Mouse (Mus musculus) liver, postnatal 0 days (tissue): ENCODE measurements around the gene Wnt4.

ENCODE experiments used
- CTCF ChIP-seq: sonication (generic); IDR thresholded peaks from 2 replicates; pipeline ENCODE4 v1.5.1; 2016; ENCODE audit warnings: antibody characterized with exemption, low read depth
- EP300 ChIP-seq: IDR thresholded peaks from 2 replicates; pipeline ENCODE4 v1.6.1; 2016; ENCODE audit warnings: antibody characterized with exemption, low read depth, mild to moderate bottlenecking

- TF ChIP-seq CTCF = no peak
- TF ChIP-seq EP300 = no peak
Measured at GRCm38 (mm10) chr4:137314561-137314960, 37.3 kb downstream of the Wnt4 start.
